Mouse (Mus musculus) neural tube, embryonic 13.5 days (tissue): ENCODE data around the gene Gm853. TPM values are rescaled to one million over a fixed set of nuclear protein-coding genes. Genes with fewer than 3 reads are reported as not detected.

ENCODE experiments used
- ATAC-seq: fragments of 200-750 bp; cut with Nextera tagmentation; 2 replicates; pipeline ENCODE4 v1.8.0; 2017; ENCODE audit warnings: low read depth, mild to moderate bottlenecking, moderate TSS enrichment, moderate library complexity
- H3K27ac ChIP-seq: fragments of 300-500 bp; sonication (generic); replicated peaks from 2 replicates; pipeline ENCODE4 v1.5.1; 2015; ENCODE audit warnings: moderate library complexity, mild to moderate bottlenecking, inconsistent platforms
- H3K27me3 ChIP-seq: fragments of 300-500 bp; sonication (generic); 2 replicates; pipeline ENCODE4 v1.6.1; 2015; ENCODE audit warnings: mild to moderate bottlenecking, inconsistent platforms
- H3K36me3 ChIP-seq: fragments of 300-500 bp; sonication (generic); 2 replicates; pipeline ENCODE4 v1.6.1; 2015; ENCODE audit warnings: mild to moderate bottlenecking, inconsistent platforms
- H3K4me1 ChIP-seq: fragments of 300-500 bp; sonication (generic); replicated peaks from 2 replicates; pipeline ENCODE4 v1.6.1; 2015; ENCODE audit warnings: inconsistent platforms
- H3K4me2 ChIP-seq: fragments of 300-500 bp; sonication (generic); 2 replicates; pipeline ENCODE4 v1.6.1; 2015; ENCODE audit warnings: inconsistent platforms, mild to moderate bottlenecking, moderate library complexity
- H3K4me3 ChIP-seq: fragments of 300-500 bp; sonication (generic); 2 replicates; pipeline ENCODE4 v1.5.1; 2015; ENCODE audit warnings: mild to moderate bottlenecking, inconsistent platforms
- H3K9ac ChIP-seq: fragments of 300-500 bp; sonication (generic); 2 replicates; pipeline ENCODE4 v1.6.1; 2015; ENCODE audit warnings: moderate library complexity, mild to moderate bottlenecking, inconsistent platforms
- H3K9me3 ChIP-seq: fragments of 300-500 bp; sonication (generic); 2 replicates; pipeline ENCODE4 v1.6.1; 2016; ENCODE audit warnings: inconsistent platforms
- WGBS: fragments of 180-500 bp; shearing (Covaris S2); methylation state at CpG from one replicate; pipeline ENCODE4 v1.1.7; 2015; 5-methylcytosine and 5-hydroxymethylcytosine counted together
- polyA plus RNA-seq: library from polyadenylated mRNA; unstranded; fragments of >200 nt; fragmentation: Nextera tagmentation; extraction: Ambion mirVana; gene quantifications from 2 replicates; pipeline ENCODE4 v1.2.1, GENCODE M21; 2015

The Gm853 gene
- polyA plus RNA-seq, 1 experiment from 2014 or later, result not detected

GRCm38 (mm10) chr4:130171951-130172765 is 50.0 kb downstream of the Gm853 start:
- H3K27ac ChIP-seq, result no peak overlapping the region
- H3K9ac ChIP-seq, result no peak overlapping the region
- H3K4me1 ChIP-seq, result peaks cover 44% of the 10 kb centered on the region
- H3K4me2 ChIP-seq, result no peak overlapping the region
- no peaks in the 10 kb centered on the region for H3K36me3 ChIP-seq
- H3K9me3 ChIP-seq, result no peaks in the 10 kb centered on the region
- WGBS, result 65% methylated on average over 11 of the region's 11 CpGs
- no peak for ATAC-seq
- H3K4me3 ChIP-seq, result no peak overlapping the region
- peaks cover 38% of the 10 kb centered on the region for H3K27me3 ChIP-seq

DNA sequence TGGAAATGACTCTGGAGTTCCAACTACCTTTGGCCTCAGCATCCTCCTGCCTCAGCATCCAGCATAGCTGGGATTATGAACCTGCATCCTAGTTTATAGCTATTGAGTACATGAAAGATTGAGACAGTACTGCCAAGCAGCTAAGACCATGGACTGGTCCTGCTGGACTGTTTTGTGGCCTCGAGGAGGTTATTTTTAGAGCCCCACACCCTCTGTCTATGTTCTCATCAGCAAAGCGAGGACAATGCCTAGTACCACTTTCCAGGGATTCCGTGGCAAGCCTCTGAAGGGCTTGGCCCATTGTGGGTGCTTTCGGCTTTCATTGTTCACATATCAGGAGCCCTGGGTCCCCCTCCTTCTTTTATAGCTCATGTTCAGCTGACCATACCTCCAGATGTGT is 51.8 kb downstream of the Gm853 start:
- WGBS, result 85% methylated on average over 4 of the region's 4 CpGs

DNA sequence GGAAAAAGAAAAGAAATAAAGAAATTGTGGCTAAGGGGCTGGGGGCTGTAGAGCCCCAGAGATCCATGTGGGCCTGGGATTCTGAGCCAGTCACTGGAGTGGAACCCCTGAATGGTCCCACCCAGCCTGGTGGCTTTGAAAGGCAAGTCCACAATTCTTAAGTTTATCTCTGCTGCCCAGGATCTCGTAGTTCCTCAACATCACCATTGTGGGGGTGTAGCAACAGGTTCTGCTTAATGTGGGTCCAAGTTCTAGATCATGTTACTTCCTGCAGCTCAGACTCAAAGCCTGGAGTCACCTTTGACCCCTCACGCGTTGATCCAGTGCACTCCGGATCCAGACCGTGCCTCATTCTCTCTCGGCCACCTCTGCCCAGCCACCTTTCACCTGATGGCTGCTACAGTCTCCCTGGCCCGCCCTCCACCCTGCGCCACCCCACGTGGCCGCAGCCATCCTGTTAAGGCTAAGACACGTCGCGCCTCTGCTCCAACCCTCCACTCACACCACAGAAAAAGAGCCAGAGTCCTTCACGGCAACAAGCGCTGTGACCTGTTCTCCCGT is 52.7 kb downstream of the Gm853 start:
- WGBS, result 87% methylated on average over 16 of the region's 16 CpGs

More for the DNA sequence above, 51.8 kb downstream of the Gm853 start:
- H3K36me3 ChIP-seq, result no peaks in the 10 kb centered on the region
- ATAC-seq, result no peak
- peaks cover 40% of the 10 kb centered on the region for H3K4me1 ChIP-seq
- H3K4me2 ChIP-seq, result no peak overlapping the region
- H3K27ac ChIP-seq, result no peak overlapping the region
- H3K27me3 ChIP-seq, result peaks cover 46% of the 10 kb centered on the region
- H3K4me3 ChIP-seq, result no peak overlapping the region
- H3K9ac ChIP-seq, result no peak overlapping the region
- no peaks in the 10 kb centered on the region for H3K9me3 ChIP-seq

GRCm38 (mm10) chr4:130168280-130169183 is 53.7 kb downstream of the Gm853 start:
- no peak overlapping the region for H3K4me3 ChIP-seq
- peaks cover 26% of the 10 kb centered on the region for H3K4me1 ChIP-seq
- no peak for ATAC-seq
- no peaks in the 10 kb centered on the region for H3K36me3 ChIP-seq
- peak overlapping the region; percentile 24; the same call in 1 of the 2 replicates for H3K4me2 ChIP-seq
- no peak overlapping the region for H3K27ac ChIP-seq
- WGBS, result 35% methylated on average over 16 of the region's 16 CpGs
- no peaks in the 10 kb centered on the region for H3K9me3 ChIP-seq
- H3K9ac ChIP-seq, result no peak overlapping the region
- H3K27me3 ChIP-seq, result peaks cover 46% of the 10 kb centered on the region

More for the DNA sequence above, 52.7 kb downstream of the Gm853 start:
- ATAC-seq, result no peak
- H3K36me3 ChIP-seq, result no peaks in the 10 kb centered on the region
- peaks cover 46% of the 10 kb centered on the region for H3K27me3 ChIP-seq
- H3K9ac ChIP-seq, result no peak overlapping the region
- H3K4me3 ChIP-seq, result no peak overlapping the region
- no peaks in the 10 kb centered on the region for H3K9me3 ChIP-seq
- H3K27ac ChIP-seq, result no peak overlapping the region
- H3K4me1 ChIP-seq, result peaks cover 31% of the 10 kb centered on the region
- H3K4me2 ChIP-seq, result no peak overlapping the region

GRCm38 (mm10) chr4:130167814-130168213 is 54.4 kb downstream of the Gm853 start:
- no peaks in the 10 kb centered on the region for H3K36me3 ChIP-seq
- 0 out of 2 replicates have a peak overlapping the region, but pooled peaks have one; percentile 2 for H3K4me3 ChIP-seq
- peak overlapping the region; percentile 38 for H3K4me2 ChIP-seq
- ATAC-seq, result no peak
- no peaks in the 10 kb centered on the region for H3K9me3 ChIP-seq
- WGBS, result 50% methylated on average over 9 of the region's 9 CpGs
- H3K9ac ChIP-seq, result no peak overlapping the region
- no peak overlapping the region for H3K27ac ChIP-seq
- H3K27me3 ChIP-seq, result peaks cover 47% of the 10 kb centered on the region
- peaks cover 34% of the 10 kb centered on the region for H3K4me1 ChIP-seq

DNA sequence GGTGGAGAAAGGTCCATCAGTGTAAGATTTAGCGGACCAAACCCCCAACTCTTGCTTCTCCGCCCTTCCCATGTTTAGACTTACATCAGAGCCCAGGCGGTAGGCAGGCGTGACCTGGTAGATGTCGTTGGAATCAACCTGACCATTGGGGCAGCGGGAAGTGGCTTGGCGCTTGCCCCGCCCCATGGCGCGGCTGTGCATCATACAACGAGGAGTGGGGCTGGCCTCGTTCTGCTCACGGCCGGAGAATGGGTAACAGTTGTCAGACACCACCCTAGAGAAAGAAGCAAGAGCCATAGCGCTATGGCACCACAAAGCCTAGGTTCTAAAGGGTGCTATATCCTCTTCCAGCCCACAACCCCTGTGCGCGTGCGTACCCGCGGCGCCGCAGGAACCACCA is 54.9 kb downstream of the Gm853 start:
- Histone ChIP-seq H3K4me3 (0 out of 2 replicates have a peak overlapping the region, but pooled peaks have one; percentile 2), H3K27me3 (peaks cover 47% of the 10 kb centered on the region), H3K9ac (no peak overlapping the region), H3K36me3 (no peaks in the 10 kb centered on the region), H3K27ac (no peak overlapping the region), H3K4me1 (peaks cover 35% of the 10 kb centered on the region), H3K4me2 (peak overlapping the region; percentile 38), H3K9me3 (no peaks in the 10 kb centered on the region)
- ATAC-seq, result no peak
- 51% methylated on average over 22 of the region's 22 CpGs for WGBS

DNA sequence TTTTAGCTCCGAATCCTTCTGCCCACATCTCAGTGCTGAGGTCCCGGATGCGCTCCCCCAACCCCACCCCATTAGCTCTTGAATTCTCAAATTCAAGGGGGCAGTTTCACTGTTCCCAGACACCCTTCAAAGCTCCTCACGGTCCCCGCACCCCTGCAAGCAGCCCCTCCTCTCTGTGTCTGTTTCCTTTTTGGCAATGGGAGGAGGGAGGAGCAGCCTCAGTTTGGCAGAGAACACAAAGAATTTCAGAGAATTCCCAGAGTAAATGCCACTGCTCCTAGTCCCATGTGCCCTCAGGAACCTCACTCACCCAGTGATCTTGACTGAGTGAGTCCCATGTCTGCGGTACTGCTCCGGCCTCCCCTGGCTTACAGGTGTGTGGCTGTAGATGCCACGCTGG is 55.6 kb downstream of the Gm853 start:
- no peaks in the 10 kb centered on the region for H3K9me3 ChIP-seq
- peaks cover 30% of the 10 kb centered on the region for H3K4me1 ChIP-seq
- H3K27ac ChIP-seq, result no peak overlapping the region
- no peak overlapping the region for H3K4me2 ChIP-seq
- 82% methylated on average over 8 of the region's 8 CpGs for WGBS
- ATAC-seq, result no peak
- H3K36me3 ChIP-seq, result no peaks in the 10 kb centered on the region
- H3K27me3 ChIP-seq, result peaks cover 51% of the 10 kb centered on the region
- no peak overlapping the region for H3K9ac ChIP-seq
- H3K4me3 ChIP-seq, result no peak overlapping the region

- H3K9me3 ChIP-seq, result no peaks in the 10 kb centered on the region
- no peak overlapping the region for H3K4me3 ChIP-seq
- peaks cover 56% of the 10 kb centered on the region for H3K27me3 ChIP-seq
- no peak overlapping the region for H3K9ac ChIP-seq
- H3K4me2 ChIP-seq, result no peak overlapping the region
- peaks cover 26% of the 10 kb centered on the region for H3K4me1 ChIP-seq
- WGBS, result 80% methylated on average over 18 of the region's 18 CpGs
- ATAC-seq, result no peak
- H3K27ac ChIP-seq, result no peak overlapping the region
- no peaks in the 10 kb centered on the region for H3K36me3 ChIP-seq
Measured at GRCm38 (mm10) chr4:130166061-130166460, 56.1 kb downstream of the Gm853 start.

DNA sequence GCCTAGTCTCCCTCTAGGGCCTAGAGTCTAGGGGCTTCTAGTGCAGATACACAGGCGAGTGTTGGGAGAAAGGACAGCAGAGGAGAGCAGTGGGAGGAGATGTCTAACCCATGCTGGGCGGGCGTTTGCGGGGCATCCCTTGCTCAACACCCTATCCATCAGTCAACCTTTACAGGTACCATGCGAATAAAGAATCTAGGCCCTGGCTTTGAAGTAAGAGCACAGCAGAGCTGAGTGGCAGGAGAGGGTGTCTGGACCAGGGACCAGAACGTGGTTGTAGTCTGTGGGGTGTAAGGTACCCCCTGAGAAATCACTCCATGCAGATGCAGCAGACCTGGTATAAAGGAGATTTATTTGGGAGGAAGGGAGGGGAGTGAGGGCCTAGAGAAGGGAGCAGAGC is 58.1 kb downstream of the Gm853 start:
- WGBS, result 69% methylated on average over 6 of the region's 6 CpGs
- no peak overlapping the region for H3K27ac ChIP-seq
- H3K27me3 ChIP-seq, result peaks cover 63% of the 10 kb centered on the region
- H3K9me3 ChIP-seq, result no peaks in the 10 kb centered on the region
- no peak overlapping the region for H3K9ac ChIP-seq
- peaks cover 26% of the 10 kb centered on the region for H3K4me1 ChIP-seq
- H3K4me3 ChIP-seq, result no peak overlapping the region
- H3K36me3 ChIP-seq, result no peaks in the 10 kb centered on the region
- no peak for ATAC-seq
- no peak overlapping the region for H3K4me2 ChIP-seq

GRCm38 (mm10) chr4:130163391-130163861 is 58.8 kb downstream of the Gm853 start:
- H3K27ac ChIP-seq, result no peak overlapping the region
- H3K27me3 ChIP-seq, result peaks cover 63% of the 10 kb centered on the region
- H3K9me3 ChIP-seq, result no peaks in the 10 kb centered on the region
- 0 out of 2 replicates have a peak overlapping the region, but pooled peaks have one; percentile 3 for H3K4me3 ChIP-seq
- H3K4me1 ChIP-seq, result peaks cover 23% of the 10 kb centered on the region
- peak overlapping the region; percentile 45 for H3K9ac ChIP-seq
- H3K36me3 ChIP-seq, result no peaks in the 10 kb centered on the region
- H3K4me2 ChIP-seq, result peak overlapping the region; percentile 36
- ATAC-seq, result no peak
- 8% methylated on average over 20 of the region's 20 CpGs for WGBS

GRCm38 (mm10) chr4:130161349-130161748 is 60.9 kb downstream of the Gm853 start:
- H3K4me3 ChIP-seq, result no peak overlapping the region
- no peak overlapping the region for H3K9ac ChIP-seq
- H3K9me3 ChIP-seq, result no peaks in the 10 kb centered on the region
- 40% methylated on average over 4 of the region's 4 CpGs for WGBS
- H3K4me1 ChIP-seq, result peaks cover 13% of the 10 kb centered on the region
- H3K4me2 ChIP-seq, result no peak overlapping the region
- peaks cover 57% of the 10 kb centered on the region for H3K27me3 ChIP-seq
- no peaks in the 10 kb centered on the region for H3K36me3 ChIP-seq
- ATAC-seq, result no peak
- H3K27ac ChIP-seq, result no peak overlapping the region
